Comparison of ENCODE assay signal across 8 mouse cellular contexts in the genomic region with DNA sequence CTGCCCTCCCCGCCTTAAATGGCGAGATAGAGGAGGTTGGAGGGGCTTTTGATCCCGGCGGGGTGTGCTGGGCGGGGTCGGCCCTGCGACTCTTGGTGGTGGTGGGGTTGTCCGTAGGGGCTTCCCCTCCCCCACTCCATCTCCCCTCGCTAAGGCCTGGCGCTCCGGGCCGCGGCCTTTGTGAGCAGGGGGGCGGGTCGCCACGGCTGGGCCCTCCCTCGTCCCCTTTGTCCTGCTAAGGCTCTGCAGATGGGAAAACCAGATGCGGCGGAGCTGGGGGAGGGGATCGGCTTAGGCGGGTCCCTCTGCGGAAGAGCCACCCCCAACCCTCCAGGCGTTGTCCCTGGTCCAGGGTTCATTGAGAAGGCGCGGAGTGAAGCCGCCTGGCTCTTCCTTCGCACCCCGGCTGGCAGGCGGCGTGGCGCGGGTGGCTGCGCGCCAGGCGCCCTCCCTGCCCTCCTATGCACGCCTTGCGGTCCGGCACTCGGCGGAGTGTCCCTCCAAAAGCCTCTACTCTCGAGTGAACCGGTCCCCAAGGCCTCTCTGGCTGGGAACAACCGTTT. TPM values are rescaled to one million over a fixed set of nuclear protein-coding genes. Genes with fewer than 3 reads are reported as not detected.
DNase-seq lines count a peak whose midpoint lies in the region; ATAC-seq and TF ChIP-seq lines count a peak whose summit lies in the region.

No protein-coding gene starts in this region.

- TF ChIP-seq POLR2A in cerebellum, adult 2 months (IDR thresholded peaks at IDR 0.05; ENCODE audit: borderline replicate concordance, insufficient read depth, low read length), result no peak
- TF ChIP-seq POLR2A in brain, embryonic 14.5 days (IDR thresholded peaks at IDR 0.05; ENCODE audit: borderline replicate concordance, extremely low read depth, insufficient read depth, insufficient read length, poor library complexity, severe bottlenecking), result peak; percentile 13; the same call in 1 of the 2 replicates
- no peak for TF ChIP-seq POLR2A in liver, adult 2 months (IDR thresholded peaks at IDR 0.05; ENCODE audit: extremely low read depth, insufficient read depth, low read length)

- peak overlapping the region; percentile 93 for H3K9ac ChIP-seq in intestine, embryonic 16.5 days (ENCODE audit: low read depth, low read length)
- H3K9ac ChIP-seq in liver, adult 2 months (ENCODE audit: low read depth, low read length), result peak overlapping the region; percentile 64
- H3K9ac ChIP-seq in neural tube, embryonic 11.5 days (ENCODE audit: low read length), result peak overlapping the region; percentile 100

- peak; percentile 76 for ATAC-seq in intestine, embryonic 16.5 days
- ATAC-seq in neural tube, embryonic 11.5 days (ENCODE audit: insufficient read depth, low FRiP score, low TSS enrichment), result peak; percentile 83

- peak; percentile 24 to 37 for DNase-seq in cerebellum, adult 2 months
- no peak for DNase-seq in cerebellum, adult 9-11 months
- DNase-seq in brain, embryonic 14.5 days (ENCODE audit: low read depth), result peak; percentile 96
- peak; percentile 67 to 82 for DNase-seq in gastrocnemius, postnatal 36 days
- no peak for DNase-seq in liver, adult 2 months (ENCODE audit: extremely low read depth, low read depth, low spot score)
- DNase-seq in neural tube, embryonic 11.5 days (ENCODE audit: low spot score), result peak; percentile 94
- DNase-seq in c-Kit-positive CD71-positive TER-119-positive erythroid progenitor cells, embryonic 14.5 days (ENCODE audit: low spot score), result no peak

- WGBS in cerebellum, adult 2 months, result 1% methylated on average over 42 of the region's 43 CpGs
- 2% methylated on average over 43 of the region's 43 CpGs for WGBS in intestine, embryonic 16.5 days
- WGBS in liver, adult 2 months, result 6% methylated on average over 42 of the region's 43 CpGs
- 0% methylated on average over 40 of the region's 43 CpGs for WGBS in neural tube, embryonic 11.5 days

- H3K27me3 ChIP-seq in cerebellum, adult 2 months (ENCODE audit: control insufficient read depth, insufficient read depth, low read length), result peaks cover 2% of the 10 kb centered on the region; the same call in 1 of the 2 replicates
- H3K27me3 ChIP-seq in intestine, embryonic 16.5 days (replicated peaks; ENCODE audit: control insufficient read depth, insufficient read depth, low read length), result no peaks in the 10 kb centered on the region
- H3K27me3 ChIP-seq in liver, adult 2 months (ENCODE audit: control insufficient read depth, insufficient read depth, low read length), result peaks cover 12% of the 10 kb centered on the region
- no peaks in the 10 kb centered on the region for H3K27me3 ChIP-seq in neural tube, embryonic 11.5 days (ENCODE audit: control insufficient read depth, insufficient read depth, low read length)

- intact Hi-C loops in gastrocnemius, postnatal 36 days (cut with DNase I), result no loop called here

- no peaks in the 10 kb centered on the region for H3K4me1 ChIP-seq in cerebellum, adult 2 months (ENCODE audit: control insufficient read depth, insufficient read depth, low read length)
- peaks cover 31% of the 10 kb centered on the region for H3K4me1 ChIP-seq in intestine, embryonic 16.5 days (ENCODE audit: control insufficient read depth, insufficient read depth, low read length)
- H3K4me1 ChIP-seq in liver, adult 2 months (ENCODE audit: control insufficient read depth, insufficient read depth, low read length), result peaks cover 2% of the 10 kb centered on the region; the same call in 1 of the 2 replicates
- peaks cover 26% of the 10 kb centered on the region for H3K4me1 ChIP-seq in neural tube, embryonic 11.5 days (ENCODE audit: control insufficient read depth, insufficient read depth, low read length)

- no peak overlapping the region for H3K27ac ChIP-seq in cerebellum, adult 2 months (ENCODE audit: insufficient read depth, low read length)
- H3K27ac ChIP-seq in intestine, embryonic 16.5 days (ENCODE audit: low read length), result peak overlapping the region; percentile 89
- peak overlapping the region; percentile 36 for H3K27ac ChIP-seq in liver, adult 2 months (replicated peaks; ENCODE audit: insufficient read depth, low read depth, low read length)
- H3K27ac ChIP-seq in neural tube, embryonic 11.5 days (ENCODE audit: low read depth, low read length), result peak overlapping the region; percentile 97

- peak overlapping the region; percentile 32 for H3K4me3 ChIP-seq in cerebellum, adult 2 months (replicated peaks; ENCODE audit: insufficient read depth, low read depth, low read length)
- H3K4me3 ChIP-seq in intestine, embryonic 16.5 days (ENCODE audit: low read length), result peak overlapping the region; percentile 78
- H3K4me3 ChIP-seq in liver, adult 2 months (ENCODE audit: insufficient read depth, low read depth, low read length), result peak overlapping the region; percentile 73
- H3K4me3 ChIP-seq in neural tube, embryonic 11.5 days (ENCODE audit: low read depth, low read length), result peak overlapping the region; percentile 100

- no peak for TF ChIP-seq CTCF in cerebellum, adult 2 months (IDR thresholded peaks at IDR 0.05; ENCODE audit: borderline replicate concordance, insufficient read depth, low read depth, low read length)
- no peak for TF ChIP-seq CTCF in brain, embryonic 14.5 days (IDR thresholded peaks at IDR 0.05; ENCODE audit: borderline replicate concordance, extremely low read depth, insufficient read depth, insufficient read length)
- no peak for TF ChIP-seq CTCF in liver, adult 2 months (IDR thresholded peaks at IDR 0.05; ENCODE audit: low read depth, low read length)

- H3K79me2 ChIP-seq in liver, adult 2 months (ENCODE audit: control insufficient read depth, insufficient read depth, low read length), result no peaks in the 10 kb centered on the region

- peak overlapping the region; percentile 87 for H3K4me2 ChIP-seq in intestine, embryonic 16.5 days (ENCODE audit: low read depth, low read length)
- peak overlapping the region; percentile 87 for H3K4me2 ChIP-seq in neural tube, embryonic 11.5 days (ENCODE audit: low read depth)

- H3K36me3 ChIP-seq in intestine, embryonic 16.5 days (ENCODE audit: control insufficient read depth, insufficient read depth, low read length), result no peaks in the 10 kb centered on the region
- no peaks in the 10 kb centered on the region for H3K36me3 ChIP-seq in liver, adult 2 months (ENCODE audit: control insufficient read depth, insufficient read depth, low read length)
- peaks cover 8% of the 10 kb centered on the region; the same call in 1 of the 2 replicates for H3K36me3 ChIP-seq in neural tube, embryonic 11.5 days (ENCODE audit: control insufficient read depth, insufficient read depth, low read length)

- H3K9me3 ChIP-seq in intestine, embryonic 16.5 days (ENCODE audit: control insufficient read depth, low read length), result no peaks in the 10 kb centered on the region
- H3K9me3 ChIP-seq in neural tube, embryonic 11.5 days (ENCODE audit: control insufficient read depth, low read length), result no peaks in the 10 kb centered on the region

RNA-seq across cellular contexts. Expression of a gene that starts 1.8 kb away (rescaled TPM):
- polyA plus RNA-seq in cerebellum, adult 2 months (2012; rRNA removed), result 110 and 115 TPM in 2 replicates
- polyA plus RNA-seq in brain, embryonic 14.5 days (2012; rRNA removed), result 634 and 658 TPM in 2 replicates
- total RNA-seq in gastrocnemius, postnatal 36 days (2021), result 10 to 100 TPM in 1 of 2 experiments, 1 to 10 TPM in 1; 9.8 to 12.0 TPM
- 120 and 129 TPM in 2 replicates for polyA plus RNA-seq in intestine, embryonic 16.5 days (2015; fragmentation: Nextera tagmentation; extraction: Ambion mirVana)
- total RNA-seq in liver, adult 2 months (2014; rRNA removed), result 2.0 and 4.2 TPM in 2 replicates
- 3.0 and 4.4 TPM in 2 replicates for polyA plus RNA-seq in liver, adult 2 months (2012; rRNA removed)
- 664 and 698 TPM in 2 replicates for polyA plus RNA-seq in neural tube, embryonic 11.5 days (2014; fragmentation: Nextera tagmentation; extraction: Ambion mirVana)

RNA-seq across cellular contexts. Expression of a gene that starts 55.4 kb away (rescaled TPM):
- polyA plus RNA-seq in cerebellum, adult 2 months (2012; rRNA removed), result 2,136 and 2,149 TPM in 2 replicates
- 3,867 and 5,124 TPM in 2 replicates for polyA plus RNA-seq in brain, embryonic 14.5 days (2012; rRNA removed)
- total RNA-seq in gastrocnemius, postnatal 36 days (2021), result 100 to 1,000 TPM; 427 to 440 TPM
- 14,111 and 16,287 TPM in 2 replicates for polyA plus RNA-seq in intestine, embryonic 16.5 days (2015; fragmentation: Nextera tagmentation; extraction: Ambion mirVana)
- total RNA-seq in liver, adult 2 months (2014; rRNA removed), result 726 and 988 TPM in 2 replicates
- 1,363 and 1,398 TPM in 2 replicates for polyA plus RNA-seq in liver, adult 2 months (2012; rRNA removed)
- 15,839 and 16,684 TPM in 2 replicates for polyA plus RNA-seq in neural tube, embryonic 11.5 days (2014; fragmentation: Nextera tagmentation; extraction: Ambion mirVana)

Comparison
In these comparisons a context has a peak if more than half of its experiments do, and no peak if none do; other contexts are left out.
1. DNase-seq: peak in cerebellum, adult 2 months (2 of 2), brain, embryonic 14.5 days (single experiment), gastrocnemius, postnatal 36 days (2 of 2) and neural tube, embryonic 11.5 days (single experiment); none in cerebellum, adult 9-11 months (single experiment), liver, adult 2 months (single experiment) and c-Kit-positive CD71-positive TER-119-positive erythroid progenitor cells, embryonic 14.5 days (single experiment).
2. H3K4me3 ChIP-seq: peak in every context shown above with its lines; median percentile 100 in neural tube, embryonic 11.5 days; 78 in intestine, embryonic 16.5 days; 73 in liver, adult 2 months; 32 in cerebellum, adult 2 months.
3. RNA of a gene that starts 1.8 kb away (polyA plus RNA-seq): 664 to 698 TPM in neural tube, embryonic 11.5 days, 634 to 658 TPM in brain, embryonic 14.5 days, 120 to 129 TPM in intestine, embryonic 16.5 days and 110 to 115 TPM in cerebellum, adult 2 months; 3.0 to 4.4 TPM in liver, adult 2 months; every median in the first group is over 10 times any median in the second.
4. Peak in every context shown above with its lines, with median percentiles within 50 percentile points of each other: H3K9ac ChIP-seq.